Mouse (Mus musculus): ENCODE data around the gene Ifngr1.

Ifngr1 gene

DNA sequence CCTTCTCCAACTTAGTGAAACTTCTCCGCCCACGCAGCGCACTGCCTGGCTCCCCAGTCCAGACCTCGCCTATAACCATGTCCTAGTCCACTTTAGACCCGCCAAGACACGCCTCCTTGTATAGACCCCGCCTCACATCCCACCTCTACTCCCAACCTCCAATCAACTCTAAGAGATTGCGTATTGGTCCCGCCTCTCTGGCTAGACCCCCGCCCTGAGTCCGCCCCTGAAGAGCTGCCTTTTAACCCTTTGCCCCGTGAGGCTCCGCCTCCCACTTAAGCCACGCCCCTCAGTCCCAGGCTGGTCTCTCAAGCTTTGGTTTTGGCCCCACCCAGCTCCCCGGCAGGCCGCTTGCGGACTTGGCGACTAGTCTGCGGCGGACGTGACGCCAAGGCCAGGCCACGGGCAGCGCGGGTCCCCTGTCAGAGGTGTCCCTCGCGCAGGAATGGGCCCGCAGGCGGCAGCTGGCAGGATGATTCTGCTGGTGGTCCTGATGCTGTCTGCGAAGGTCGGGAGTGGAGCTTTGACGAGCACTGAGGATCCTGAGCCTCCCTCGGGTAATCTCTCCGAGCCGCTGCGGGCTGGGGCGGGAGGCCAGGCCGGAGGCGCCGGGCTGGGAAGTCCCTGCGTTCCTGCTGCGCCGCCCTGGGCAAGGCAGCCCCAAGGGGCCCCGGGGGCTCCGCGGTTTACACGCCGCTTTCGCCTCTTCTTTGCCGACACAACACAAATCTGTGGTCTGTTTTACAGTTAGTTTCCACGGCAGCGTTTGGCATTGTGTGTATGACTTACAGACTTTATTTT is at the start of gene Ifngr1:
Ifngr1 (plus strand) TSS at position 309 of the 801 bp plus-strand sequence.
- DNase-seq: peak; percentile 100

DNA sequence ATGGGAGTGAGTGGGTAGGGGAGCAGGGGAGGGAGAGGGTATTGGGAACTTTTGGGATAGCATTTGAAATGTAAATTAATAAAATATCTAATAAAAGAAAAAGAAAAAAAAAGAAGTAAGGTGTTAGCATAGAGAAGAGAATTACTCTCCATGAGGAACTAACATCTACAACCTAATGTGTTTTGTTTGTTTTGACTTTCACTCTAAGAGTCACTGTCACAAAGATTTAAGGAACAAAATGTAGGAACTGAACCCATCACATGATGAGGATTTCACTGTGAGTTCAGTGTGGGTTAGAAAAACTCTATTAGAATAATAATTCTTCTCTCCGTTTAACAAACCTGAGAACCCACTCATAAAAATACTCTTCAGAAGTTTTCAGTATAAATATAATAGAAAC is 44.9 kb upstream of the Ifngr1 start:
- DNase-seq: no peak

DNA sequence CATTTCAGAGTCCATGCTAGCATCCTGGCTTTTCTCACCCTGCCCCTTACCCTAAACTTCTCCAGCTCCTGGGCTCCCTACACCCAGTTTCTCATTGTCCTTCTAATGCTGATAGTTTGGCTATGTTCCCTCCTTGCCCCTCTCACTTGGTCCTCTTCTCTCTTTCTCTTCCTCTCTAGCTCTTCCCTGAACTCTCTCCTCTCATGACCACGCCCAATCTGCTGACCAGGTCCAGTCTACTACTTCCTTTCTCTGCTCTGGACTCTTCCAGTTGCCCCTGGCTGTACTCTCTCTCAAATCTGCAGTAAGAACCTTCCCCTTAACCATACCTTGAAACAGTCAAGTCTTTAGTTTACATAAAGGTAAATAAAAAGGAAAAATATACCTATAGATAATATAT is 43.7 kb upstream of the Ifngr1 start:
- DNase-seq: no peak

DNA sequence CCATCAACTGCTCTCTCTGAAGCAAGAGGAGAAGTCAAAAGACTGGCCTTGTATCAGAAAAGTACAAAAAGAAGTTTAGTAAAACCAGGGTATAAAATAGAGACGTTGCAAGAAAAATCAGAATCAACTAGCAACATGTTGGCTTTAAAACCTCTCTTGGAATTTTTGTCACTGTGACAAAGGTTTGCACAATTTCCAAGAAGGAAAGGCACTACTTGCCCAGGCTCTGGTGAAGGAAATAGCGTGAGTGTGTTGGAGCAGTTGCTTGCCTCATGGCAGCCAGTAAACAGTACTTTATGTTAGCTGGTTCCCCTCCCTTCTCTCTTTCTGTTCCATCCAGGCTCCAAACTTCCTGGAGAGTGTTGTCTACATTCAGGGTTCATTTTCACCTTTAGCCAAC is 43.3 kb upstream of the Ifngr1 start:
- no peak for DNase-seq

DNA sequence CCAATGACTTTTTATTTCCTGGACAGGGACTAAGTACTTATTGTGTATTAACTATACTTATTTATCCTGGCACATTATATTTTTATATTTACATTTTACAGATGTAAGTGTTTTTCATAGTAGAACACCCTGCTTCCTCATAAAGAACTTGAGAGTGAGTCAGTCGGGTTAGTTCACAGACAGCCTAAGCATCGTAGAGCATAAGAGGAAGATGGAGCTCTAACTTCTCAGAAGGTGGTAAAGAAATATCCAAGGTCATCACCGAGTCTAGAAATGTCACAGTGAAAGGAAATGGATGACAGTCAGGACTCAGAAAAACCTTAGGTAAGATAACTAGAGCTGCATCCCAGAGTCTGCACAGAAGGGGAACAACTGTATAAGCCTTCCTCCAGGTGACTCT is 40.2 kb upstream of the Ifngr1 start:
- DNase-seq: no peak

DNA sequence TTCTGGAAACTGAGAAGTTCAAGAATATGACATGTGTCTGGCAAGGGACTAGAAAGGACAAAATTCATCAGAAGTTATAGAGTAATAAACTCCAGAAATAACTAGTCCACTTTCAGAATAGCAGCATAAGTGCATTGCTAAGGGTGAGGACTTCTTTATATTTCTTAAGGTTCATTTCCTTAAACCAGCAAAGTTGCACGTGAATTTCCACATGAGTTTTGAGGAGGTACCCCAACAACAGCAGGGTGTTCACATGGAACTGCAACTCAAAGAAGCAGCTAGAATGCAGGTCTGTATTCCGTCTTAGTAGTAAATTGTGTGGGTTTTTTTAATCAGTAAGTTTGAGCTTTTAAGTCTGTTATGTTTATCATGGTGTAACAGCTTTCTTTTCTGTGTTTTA is 37.9 kb upstream of the Ifngr1 start:
- no peak for DNase-seq

DNA sequence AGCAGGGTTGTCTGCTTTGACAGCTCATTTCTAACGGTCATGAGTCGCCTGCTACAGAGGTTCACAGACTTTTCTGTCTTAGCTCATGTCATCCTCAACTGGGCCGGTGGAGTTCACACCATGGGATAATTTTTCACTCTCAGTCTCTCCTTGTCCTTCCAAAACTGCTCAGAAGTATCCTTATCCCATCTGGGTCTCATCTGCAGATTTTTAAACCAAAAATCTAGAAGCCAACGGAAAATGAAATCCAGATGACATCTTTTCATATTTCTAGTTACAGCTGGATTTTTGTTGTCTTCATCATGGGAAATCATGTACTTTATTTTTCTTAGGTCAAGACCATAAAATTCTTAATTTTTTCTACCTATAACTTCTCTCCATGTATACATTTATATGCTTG is 34.1 kb upstream of the Ifngr1 start:
- DNase-seq: no peak

DNA sequence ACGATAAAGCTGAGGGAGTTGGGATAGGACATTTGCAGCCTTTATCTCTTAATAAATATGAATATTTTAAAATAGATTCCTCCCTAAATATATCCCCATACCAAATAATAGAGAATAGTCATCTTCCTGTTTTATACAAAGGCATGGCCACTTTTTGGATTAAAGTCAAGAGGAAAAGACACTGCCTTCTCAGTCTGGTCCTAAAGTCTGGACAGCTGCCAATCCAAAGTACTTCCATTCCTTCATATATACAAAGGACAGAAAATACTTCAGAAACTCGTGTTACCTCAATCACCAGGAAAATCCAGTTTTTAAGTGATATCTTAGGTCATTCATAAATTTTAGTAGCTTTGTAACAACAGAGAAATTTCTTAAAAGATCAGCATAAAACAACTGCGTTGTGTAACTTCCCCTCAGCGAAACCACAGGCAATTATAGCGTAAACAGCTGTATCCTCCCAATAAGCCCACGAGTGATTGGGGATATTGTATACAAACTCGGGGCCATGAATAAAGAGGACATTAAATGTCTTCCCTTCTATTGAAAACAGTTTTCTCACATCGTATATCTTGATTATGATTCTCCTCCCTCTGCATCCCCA is 32.1 kb upstream of the Ifngr1 start:
- no peak for DNase-seq

DNA sequence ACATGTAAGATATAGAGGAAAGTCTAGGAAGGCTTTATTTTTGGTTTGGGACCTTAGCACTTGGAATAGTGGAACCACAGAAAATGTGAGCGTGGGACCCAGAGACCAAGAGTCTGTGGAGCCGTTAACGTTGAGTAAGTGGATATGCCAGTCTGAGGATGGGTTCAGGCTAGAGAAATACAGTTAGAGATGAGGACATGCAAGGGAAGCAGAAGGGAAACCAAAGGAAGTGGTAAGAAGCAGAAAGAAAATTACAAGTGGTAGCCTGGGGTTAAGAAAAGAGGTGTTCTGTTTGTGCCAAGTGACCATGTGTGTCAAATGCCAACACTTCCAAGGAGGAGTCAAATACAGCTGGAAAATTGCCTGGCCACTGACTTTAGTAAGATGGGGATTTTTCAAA is 29.2 kb upstream of the Ifngr1 start:
- peak; percentile 52 for DNase-seq

DNA sequence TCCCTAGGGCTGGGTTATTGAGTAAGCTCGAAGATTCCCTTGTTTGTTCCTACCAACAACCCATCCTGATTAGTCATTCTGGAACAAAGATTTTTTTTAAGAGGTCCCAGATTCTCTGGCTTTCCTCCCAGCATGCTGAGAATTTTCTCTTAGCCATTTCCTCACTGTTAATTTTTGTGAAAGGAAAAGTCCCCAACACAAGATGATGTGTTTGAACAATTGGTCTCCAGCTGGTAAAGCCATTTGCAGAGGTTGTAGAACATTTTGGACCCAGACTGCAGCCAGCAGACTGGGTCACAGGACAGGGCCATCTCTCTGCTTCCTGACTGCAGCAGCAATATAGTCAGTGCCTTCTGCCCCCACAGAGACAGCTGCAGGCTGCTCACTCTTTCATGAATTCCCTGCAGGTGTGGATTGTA is 28.3 kb upstream of the Ifngr1 start:
- DNase-seq: peak; percentile 58

DNA sequence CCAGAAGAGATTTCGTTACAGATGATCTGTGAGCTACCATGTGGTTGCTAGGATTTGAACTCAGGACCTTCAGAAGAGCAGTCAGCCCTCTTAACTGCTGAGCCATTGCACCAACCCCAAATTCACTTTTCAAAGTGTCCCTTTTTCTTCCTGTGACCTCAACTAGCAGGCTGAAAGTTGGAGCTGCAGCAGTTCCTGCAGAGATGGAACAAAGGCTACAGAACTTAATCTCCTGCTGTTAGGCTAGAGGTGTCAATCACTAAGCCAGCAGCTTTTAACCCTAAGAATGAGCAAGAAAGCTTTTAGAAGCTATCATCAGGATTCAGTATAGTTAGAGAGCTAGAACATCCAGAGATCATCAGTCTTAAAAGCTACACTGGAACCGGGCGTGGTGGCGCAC is 24.3 kb upstream of the Ifngr1 start:
- DNase-seq: no peak

DNA sequence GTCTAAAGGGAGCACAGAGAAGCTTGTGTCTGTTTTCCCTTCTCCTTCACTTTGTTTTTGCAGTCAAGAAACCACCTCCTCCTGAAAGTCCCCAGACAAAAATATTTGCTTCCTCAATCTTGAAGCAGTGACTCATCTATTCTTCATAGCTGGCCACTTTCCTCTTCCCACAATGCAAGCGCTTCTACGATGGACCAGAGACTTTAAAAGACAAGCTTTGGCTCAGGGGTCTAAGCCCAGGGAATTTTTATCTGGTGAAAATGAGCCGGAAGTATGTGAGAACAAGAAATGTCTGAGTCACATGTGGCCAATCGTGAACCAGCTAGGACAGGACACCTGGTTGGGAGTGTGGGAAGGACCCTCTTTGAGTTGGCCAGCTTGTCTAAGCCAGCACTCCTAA is 21.5 kb upstream of the Ifngr1 start:
- no peak for DNase-seq

DNA sequence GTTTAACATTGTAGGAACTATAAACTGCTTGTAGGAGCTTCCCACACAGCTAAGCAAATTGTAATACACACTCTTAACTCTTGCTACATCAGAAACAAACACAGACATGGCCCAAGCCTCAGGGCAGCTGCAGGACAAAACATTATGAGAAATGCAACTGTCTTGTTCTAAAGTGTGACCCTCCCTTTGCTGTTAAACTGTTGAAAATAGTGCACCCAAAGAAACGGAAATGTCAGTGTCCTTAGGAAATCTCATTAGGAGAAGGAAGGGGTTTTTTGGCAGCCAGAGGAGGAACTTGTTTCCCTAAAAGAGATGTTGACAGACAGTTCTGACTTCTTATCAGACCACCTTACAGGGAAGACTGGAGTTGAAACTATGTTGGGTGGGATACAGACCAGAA is 21.0 kb upstream of the Ifngr1 start:
- DNase-seq: no peak

DNA sequence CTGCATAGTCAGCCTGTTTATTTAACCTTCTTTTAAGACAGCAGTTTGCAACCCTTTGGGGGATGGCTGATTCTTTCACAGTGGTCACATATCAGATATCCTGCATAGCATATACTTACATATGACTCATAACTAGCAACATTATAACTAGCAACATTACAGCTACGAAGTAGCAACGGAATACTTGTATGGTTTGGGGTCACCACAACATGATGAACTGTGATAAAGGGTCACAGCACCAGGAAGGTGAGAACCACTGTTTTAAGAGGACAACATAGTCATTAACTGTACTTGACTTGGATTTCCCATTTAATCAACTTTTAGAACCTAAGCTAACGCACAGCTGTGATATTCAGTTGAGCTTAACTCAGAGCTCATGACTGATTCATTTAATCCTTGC is 14.2 kb upstream of the Ifngr1 start:
- DNase-seq: no peak

DNA sequence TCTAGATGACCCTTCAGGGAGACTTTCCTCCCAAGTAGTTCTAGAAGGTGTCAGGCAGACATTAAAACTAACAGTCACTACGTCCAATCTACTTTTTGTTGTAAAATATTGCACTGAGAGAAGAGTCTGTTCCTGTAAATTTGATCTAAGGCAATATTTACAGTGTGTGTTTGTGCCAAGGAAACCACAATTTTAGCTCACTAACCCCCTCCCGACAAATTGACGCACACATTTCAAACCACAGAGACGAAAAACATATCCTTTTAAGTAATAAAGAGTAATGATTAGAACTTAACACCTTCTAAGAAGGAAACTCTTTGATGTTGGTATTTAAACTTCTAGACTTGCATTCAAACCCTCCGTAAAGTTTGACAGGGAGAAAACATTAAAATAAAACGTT is 13.7 kb upstream of the Ifngr1 start:
- DNase-seq: no peak

DNA sequence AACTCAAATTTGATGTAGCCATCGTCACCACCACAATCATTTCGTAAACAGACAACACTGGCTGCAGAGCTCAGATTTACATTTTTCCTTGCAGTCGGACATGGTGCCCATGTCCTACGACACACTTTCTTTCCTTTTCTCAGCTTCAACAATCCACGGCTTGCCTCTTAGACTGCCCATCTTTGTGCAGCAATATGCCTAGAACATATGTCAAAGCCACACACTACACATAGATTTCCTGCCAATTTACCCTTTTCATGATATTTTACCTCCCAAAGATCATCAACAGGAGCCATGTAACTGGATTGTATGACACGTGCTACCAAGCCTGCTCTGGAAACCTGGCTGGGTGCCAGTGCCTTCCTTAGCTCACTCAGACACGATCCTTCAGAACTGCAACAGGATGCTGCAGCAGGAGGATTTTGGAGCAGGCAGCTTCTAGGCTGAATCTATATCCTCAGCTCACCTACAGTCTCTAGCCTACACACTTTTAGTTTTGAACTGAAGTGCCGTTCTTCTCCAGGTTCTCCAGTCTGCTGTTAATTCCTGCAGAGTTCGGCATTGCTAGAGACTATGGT is 13.3 kb upstream of the Ifngr1 start:
- DNase-seq: peak; percentile 49

DNA sequence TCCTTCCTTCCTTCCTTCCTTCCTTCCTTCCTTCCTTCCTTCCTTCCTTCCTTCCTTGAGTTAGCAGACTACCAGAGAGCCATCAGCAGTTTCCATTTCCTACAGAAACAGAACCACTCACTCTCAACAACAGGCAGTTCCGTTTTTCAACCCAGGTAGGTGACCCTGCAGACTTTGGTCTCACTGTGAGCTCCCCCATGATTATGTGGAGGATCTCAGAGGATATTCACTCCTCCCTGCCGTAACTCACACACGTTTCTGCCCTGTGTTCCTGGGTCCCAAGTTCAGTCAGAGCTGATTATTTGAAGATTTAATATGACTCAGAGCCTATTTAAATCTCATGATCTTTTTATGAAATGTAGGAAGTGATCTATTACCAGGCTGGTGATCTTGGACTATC is 11.1 kb upstream of the Ifngr1 start:
- DNase-seq: no peak

DNA sequence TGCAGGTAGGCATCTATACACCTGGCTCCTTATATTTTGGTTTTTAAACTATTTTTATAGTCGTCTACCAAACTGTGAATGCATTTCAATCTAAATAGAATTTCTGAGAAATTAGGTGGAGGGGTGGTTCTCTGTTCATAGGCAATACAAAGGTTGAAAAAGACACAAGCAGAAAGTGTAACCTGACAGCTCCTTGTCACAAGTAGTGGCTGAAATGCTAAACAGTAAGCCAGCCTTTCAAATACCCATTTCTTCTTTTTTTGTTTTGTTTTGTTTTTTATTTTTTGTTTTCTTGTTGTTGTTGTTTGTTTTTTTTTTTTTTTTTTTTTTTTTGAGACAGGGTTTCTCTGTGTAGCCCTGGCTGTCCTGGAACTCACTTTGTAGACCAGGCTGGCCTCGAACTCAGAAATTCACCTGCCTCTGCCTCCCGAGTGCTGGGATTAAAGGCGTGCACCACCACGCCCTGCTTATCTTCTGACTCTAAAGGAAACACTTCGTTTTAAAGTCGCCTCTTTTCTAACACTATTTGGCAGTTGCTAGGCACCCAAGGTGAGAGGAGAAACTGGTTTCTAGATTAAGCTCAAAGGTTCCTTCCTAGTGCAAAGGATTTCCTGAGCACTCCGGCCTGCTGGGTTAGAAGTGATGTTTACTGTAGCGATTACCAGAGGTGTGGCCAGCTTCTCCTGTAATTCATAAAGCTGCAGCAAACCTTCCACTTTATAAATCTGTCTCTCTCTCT is 9.7 kb upstream of the Ifngr1 start:
- DNase-seq: peak; percentile 51

DNA sequence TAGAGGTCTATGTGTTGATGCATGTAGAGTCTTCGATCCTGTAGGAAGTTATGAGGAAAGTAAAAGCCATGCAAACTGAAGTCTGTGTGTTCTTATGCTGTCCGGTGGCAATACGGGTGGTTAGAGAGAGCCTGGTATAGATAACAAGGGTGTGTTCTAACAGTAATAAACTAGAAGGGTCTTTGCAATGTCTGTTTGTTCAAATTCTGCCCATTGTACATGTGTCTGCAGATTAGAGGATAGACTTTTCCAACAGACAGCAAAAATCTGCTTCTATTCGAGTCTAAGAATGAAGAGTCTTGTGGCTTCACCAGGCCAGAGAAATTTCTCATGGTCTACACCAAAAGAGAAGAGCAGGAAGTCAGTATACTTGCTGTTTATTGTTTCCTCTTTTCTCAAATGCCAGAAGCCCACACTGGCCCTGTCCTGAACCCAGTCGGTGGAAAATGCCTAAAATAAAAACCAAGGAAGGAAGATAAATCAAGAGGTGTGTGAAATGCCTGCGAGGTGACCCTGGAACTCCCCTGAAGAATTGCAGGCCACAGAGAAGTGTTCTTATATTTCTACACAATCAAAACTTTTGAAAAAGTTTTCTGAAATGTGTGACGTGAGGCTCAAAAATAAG is 8.8 kb upstream of the Ifngr1 start:
- DNase-seq: peak; percentile 27

DNA sequence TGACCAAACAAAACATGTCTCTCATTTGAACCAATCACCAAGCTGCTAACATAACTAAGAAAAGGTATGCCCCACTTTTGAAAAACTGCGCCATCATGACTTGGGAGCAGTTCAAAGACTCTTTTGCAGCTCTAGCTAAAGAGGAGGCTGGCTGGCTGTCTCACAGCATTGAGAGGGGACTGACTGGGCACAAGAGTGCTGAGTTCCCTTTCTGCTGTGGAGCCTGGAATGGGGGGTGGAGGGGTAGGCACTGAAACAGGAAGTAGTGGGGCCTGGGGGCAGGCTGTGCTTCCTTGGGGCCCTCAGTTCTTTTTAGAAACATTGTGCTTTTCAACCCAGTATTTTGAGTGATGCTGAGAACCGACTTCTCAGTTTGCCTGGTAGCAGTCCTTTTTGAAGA is 7.7 kb upstream of the Ifngr1 start:
- DNase-seq: peak; percentile 80

DNA sequence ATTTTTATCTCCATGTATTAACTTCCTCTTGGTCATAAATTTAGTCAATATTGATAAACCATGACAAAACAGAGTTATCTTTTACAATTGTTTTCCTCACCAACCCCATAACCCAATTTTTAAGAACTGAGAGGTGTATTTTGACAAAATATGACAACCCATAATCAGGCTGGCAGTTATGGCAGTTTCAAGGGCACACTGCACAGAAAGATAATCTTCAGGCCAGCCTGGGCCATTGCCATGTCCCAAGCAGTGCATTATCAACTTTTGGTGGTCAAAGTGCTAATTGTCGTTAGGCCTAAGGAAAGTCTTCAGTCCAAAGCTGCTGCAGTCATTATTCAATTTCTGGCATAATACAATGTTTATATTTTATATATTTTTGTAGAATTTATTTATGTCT is 6.9 kb upstream of the Ifngr1 start:
- no peak for DNase-seq

DNA sequence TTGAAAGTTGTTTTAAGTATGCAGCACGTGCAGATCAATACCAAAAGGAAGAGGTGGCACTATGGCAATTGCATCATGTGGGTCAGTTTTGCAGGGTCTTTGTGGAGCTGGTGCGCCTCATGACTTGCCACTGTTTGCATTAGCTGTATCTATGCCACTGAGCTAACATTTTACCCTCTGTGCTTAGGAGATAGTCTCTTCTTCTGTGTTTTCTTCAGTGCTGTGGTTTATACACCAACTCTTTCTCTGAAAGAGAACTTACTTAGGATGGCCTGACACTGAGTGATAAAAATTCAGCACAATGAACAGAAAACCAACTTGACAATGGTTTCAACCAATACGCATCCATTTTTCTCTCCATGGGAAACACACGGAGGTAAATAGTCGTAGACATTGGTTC is 5.9 kb upstream of the Ifngr1 start:
- no peak for DNase-seq

DNA sequence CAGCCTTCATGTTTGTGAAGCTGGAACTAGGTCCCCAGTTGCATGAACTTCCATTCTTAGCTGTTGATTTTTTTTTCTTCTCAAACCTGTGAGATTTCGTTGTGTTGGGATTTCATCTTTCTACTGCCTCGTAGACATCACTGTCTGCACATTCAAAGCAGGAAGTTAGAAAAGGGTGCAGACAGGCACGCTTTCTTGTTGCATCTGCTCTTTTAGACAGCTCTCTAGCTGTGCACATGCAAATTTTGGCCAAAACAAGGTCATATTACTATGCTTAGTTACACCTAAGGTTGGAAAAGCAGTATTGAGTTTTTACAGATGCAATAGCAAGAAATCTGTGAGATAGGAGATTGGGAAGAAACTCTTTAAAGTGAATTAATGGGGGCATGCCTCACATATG is 4.5 kb upstream of the Ifngr1 start:
- peak; percentile 58 for DNase-seq
